Mouse (Mus musculus) v-Abl transformed pro-B cells (cell line): ENCODE measurements around the gene Sbk1.

ENCODE experiments used
- in situ Hi-C, 2 experiments: fragments of 400-800 bp; cut with MboI; formaldehyde crosslinking; loops; one replicate each; pipeline ENCODE4 v1.15.1; 2025; ENCODE audit not compliant: unreplicated experiment in 2 of 2

Sbk1 gene

GRCm38 (mm10) chr7:126271712-126272683, at the start of gene Sbk1:
Gene Sbk1, plus strand, starts transcription at chr7:126272619.
- in situ Hi-C loops, result no loop called here

DNA sequence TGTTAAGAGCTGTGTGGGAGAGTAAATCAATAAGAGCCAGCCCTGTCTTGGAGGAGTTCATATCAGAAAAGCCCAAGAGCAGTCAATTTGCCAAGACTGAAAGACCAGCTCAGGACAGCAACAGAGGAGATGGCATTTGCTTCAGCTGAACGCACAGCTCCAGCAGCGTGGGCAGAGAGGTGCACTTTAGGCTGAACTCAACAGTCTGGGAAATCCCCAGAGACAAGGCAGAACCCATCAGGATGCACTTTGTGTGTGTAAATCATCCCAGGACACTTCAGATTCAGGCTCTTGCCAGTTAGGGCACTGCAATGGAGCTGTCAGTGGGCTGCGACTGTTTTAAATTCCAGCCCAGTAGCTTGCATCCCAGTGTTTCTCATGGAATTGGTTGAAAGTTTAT, 49.7 kb upstream of the Sbk1 start:
- in situ Hi-C loops, result no loop called here

DNA sequence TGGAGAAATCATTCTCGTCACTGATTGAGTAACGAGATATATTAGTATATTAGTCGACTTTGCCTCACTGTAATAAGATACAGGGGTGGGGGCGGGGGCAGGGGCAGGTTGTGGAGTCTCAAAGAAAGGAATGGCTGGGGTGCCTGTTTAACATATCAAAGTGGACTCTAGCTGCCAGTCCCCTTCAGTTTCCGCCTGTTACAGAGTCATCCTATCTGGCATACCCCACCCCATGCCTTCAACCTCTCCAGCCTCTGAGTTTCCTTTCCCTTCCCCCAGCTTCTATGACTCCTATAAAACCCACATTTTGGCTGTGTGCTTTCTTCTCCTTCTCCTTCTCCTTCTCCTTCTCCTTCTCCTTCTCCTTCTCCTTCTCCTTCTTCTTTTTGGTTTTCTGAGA, 46.3 kb upstream of the Sbk1 start:
- in situ Hi-C loops, result no loop called here

GRCm38 (mm10) chr7:126230357-126231148, 41.9 kb upstream of the Sbk1 start:
- in situ Hi-C loops, result no loop called here

- in situ Hi-C loops, result no loop called here
These were observed 39.9 kb upstream of the Sbk1 start for GRCm38 (mm10) chr7:126232345-126233071.

DNA sequence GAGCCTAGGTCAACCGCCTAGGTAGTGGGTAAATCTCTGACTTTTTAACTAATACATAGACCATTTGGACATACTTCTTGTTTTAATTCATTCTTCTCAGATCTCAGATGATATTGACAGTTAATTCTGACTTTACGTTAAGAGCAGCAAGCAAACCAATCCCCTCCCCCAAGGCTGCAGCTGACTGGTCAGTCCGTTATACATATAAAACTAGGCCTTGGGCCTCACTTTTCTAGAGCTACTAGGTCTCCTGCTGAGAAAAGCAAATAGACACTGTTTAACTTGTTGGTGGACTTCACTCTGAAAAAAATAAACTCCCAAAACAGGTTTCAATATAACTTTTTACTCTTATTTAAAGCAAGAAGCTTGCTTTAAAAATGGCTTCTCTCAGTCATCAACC, 37.8 kb upstream of the Sbk1 start:
- in situ Hi-C loops, result no loop called here

DNA sequence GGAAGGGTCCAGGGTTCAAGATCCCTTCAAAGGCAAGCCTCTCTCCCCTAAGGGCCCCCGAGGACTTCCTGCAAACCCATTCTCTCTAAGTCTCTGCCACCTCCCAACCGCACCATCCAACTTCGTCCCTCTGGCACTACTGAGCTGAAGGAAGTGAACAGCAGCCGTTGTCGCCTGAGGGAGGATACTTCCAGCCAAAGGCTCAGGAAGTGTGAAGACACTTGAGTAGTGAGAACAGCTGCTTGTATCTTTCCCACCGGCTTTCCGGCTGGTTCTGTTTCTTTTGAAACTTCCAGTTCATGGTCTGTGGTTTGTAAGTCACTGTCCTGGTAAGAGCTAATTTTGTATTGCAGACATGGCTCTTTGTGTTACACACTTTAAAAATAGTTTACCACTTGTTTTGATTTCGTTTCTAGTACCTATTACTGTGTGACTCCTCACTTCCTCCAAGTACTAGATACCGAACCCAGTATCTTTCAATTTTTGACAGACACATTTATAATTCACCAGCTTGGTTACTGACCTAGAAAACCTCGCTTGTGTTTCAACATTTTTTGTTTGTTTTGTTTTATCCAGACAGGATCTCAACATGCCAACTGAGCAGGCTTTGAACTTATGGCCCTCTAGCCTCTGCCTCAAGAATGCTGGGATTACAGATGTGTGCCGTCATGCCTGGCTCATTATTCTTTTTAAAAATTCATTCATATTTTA, 36.2 kb upstream of the Sbk1 start:
- in situ Hi-C loops, result no loop called here

- in situ Hi-C loops, result no loop called here
These were observed 35.6 kb upstream of the Sbk1 start for GRCm38 (mm10) chr7:126236794-126237192.

DNA sequence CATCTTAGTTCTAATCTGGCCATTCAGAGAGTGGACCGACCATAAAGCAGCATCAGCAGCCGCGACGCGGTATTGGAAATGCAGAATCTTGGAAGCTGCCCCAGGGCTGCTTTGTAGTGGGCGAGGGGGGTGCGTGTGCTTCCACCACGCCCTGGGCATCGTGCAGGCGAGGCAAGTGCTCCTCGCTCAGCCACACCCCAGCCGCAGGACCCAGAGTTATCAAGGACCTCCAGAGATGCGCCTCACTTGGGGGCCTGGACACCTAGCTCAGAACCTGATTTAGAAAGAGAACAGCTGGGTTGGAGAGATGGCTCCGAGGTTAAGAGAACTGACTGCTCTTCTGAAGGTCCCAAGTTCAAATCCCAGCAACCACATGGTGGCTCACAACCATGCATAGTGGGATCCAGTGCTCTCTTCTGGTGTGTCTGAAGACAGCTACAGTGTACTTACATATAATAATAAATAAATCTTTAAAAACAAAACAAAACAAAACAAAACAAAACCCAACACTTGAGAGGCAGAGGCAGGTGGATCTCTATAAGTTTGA, 31.5 kb upstream of the Sbk1 start:
- in situ Hi-C loops, result no loop called here

DNA sequence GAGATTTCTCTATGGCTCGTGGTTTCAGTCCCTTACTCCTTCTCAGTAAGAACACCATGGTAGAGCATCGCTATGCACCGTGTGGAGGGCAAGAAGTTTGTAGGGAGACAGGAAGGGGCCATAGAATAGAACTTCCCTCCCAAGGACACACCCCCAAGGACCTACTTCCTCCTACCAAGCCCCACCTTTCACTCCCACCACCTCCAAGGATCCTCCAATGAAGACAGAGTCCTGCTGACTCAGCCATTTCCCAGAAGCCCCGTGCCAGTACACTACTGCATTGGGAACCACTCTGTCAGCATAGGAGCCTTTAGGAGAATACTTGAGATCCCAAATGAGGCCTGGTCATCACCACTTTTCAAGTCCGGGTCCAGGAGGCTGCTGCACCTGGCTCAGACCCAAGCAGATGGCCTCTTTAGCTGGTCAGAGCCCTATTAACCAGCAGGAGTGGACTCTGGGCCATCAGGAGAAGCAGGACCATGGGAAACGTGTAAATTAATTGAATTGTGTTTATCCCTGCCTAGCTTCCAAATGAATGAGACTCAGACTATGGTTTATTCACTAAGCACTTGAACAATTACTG, 28.2 kb upstream of the Sbk1 start:
- in situ Hi-C loops, result no loop called here

DNA sequence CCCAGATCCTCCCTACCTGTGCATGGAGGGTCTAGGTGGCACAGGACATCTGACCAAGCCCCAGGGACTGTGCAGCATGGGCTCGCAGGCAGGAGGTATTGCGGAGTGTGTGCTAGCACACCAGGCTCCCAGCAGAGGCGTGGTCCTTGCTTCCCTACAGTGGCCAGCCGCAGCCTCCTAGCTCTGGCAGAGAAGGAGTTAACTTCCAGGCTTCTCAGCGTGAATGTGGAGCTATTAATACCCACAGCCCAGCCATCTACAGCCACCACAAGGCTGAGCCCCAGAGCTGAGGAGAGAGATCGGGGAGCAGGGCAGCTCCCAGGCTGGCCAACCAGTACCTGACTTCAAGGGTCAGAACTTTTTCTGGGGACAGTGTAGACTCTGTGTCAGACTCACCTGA, 24.3 kb upstream of the Sbk1 start:
- in situ Hi-C loops, result no loop called here

DNA sequence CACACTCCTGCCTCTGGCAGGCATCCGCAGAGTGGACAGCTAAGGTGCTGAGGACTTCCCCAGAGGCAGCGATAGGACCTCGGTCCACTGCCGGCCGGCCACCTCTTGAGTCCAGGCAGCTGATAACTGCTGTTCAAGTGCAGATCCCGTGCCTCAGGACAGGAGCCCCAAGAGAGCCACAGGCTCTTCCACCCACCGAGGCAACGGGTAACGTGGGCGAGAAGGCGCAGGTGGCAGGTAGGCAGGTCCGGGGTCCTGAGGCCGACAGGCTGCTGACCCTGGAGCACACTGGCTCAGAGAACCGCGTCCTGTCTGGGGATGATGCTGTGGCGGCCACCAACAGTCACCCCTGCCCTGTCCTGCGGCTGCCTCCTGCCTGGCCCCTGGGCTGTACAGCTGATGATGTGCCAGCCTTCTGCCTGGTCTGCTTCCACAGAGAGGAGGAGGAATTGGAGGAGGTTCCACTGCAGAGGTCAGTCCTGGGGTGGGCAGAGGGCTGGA, 23.7 kb upstream of the Sbk1 start:
- in situ Hi-C loops, result no loop called here

- in situ Hi-C loops, result no loop called here
These were observed 23.3 kb upstream of the Sbk1 start for GRCm38 (mm10) chr7:126249146-126249545.

GRCm38 (mm10) chr7:126249986-126250385, 22.4 kb upstream of the Sbk1 start:
- in situ Hi-C loops, result no loop called here

DNA sequence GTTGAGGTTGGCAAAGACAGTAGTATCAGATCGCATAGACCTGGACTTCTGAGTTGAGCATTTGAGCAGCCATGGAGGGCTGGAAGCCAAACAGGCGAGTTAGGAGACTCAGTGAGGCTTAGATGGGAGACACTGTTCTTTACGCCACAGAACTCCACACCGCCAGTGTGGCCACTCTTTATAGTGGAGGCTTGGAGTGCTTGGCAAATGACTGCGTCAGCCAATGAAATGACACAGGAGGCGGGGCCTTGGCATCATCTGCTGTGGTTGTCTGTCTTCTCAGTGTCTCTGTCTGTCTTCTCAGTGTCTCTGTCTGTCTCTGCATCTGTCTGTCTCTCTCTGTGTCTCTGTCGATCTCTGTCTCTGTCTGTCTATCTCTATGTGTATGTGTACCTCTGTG, 21.9 kb upstream of the Sbk1 start:
- in situ Hi-C loops, result no loop called here

GRCm38 (mm10) chr7:126251698-126252097, 20.7 kb upstream of the Sbk1 start:
- in situ Hi-C loops, result no loop called here

DNA sequence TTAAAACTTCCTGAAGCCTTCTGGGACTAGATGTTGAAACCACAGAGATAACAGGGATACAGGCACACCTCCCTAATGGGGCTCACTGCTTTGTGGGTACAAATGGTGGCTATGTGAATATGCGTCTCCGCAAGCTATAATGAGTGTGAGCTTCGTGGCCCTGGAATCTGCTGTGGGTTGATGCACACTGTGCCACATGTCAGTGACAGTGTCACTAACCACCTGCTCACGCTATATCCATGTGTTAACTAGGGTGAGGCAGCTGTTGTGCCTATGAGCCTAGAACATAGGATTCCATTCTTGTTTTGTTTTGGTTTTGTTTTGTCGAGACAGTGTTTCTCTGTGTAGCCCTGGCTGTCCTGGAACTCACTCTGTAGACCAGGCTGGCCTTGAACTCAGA, 20.2 kb upstream of the Sbk1 start:
- in situ Hi-C loops, result no loop called here

GRCm38 (mm10) chr7:126260280-126261210, 11.9 kb upstream of the Sbk1 start:
- in situ Hi-C loops, result loop anchor here (5.0 kb wide), 2 partner anchors 42 to 117 kb away; partner anchors contain the start of gene Spns1 (in 2 of the 2)
